Mouse (Mus musculus): ENCODE data around the gene Obsl1.

DNA sequence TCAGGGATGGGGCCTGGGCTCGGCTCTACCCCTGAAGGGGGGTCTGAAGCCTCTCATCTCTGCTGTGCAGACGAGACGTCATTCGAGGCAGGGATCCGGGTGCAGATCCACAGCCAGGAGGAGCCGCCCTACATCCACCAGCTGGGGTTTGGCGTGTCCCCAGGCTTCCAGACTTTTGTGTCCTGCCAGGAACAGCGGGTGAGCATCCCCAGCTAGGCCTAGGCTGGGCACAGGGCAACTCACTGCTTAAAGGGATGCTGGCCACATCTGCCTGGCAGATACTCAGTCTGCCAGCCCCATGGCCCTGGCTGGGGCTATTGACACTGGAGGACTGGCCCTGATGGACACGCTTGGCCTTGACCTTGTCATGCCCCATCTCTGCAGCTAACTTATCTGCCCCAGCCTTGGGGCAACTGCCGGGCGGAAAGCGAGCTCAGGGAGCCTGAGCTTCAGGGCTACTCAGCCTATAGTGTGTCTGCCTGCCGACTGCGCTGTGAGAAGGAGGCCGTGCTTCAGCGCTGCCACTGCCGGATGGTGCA, 36.9 kb downstream of the Obsl1 start:
- no peak for TF ChIP-seq CTCF (IDR thresholded peaks at IDR 0.05; ENCODE audit: low read depth)
- no peak for TF ChIP-seq EP300 (optimal IDR thresholded peaks at IDR 0.05)
